In the genomic region with DNA sequence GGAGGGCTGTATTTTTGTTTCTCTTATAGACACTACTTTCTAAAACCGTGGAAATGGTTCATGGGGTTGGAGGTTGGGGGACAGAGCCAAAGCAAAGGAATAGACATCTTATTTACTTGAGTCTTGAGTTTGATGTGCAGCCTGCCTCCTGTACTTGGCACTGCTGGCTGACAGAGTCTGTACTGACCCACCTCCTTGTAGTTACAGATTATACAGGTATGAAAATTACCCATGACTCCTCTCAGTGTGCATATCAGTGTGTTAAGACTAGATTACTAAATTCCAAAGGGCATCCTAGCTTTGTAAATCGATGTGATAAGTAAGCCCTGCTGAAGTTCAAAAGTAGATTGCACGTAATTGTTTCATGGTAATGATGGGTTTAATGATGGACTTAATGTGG, we compare ENCODE assay signal across 26 mouse cellular contexts. TPM values are rescaled to one million over a fixed set of nuclear protein-coding genes. Genes with fewer than 3 reads are reported as not detected.
"Had no signal": no experiment of that assay in that cellular context is flagged by ENCODE, and none has a peak within 500 bp of the region (broad histone marks: within the 10 kb centered on the region; RNA-seq: fewer than 3 reads in every experiment).

No protein-coding gene starts in this region.

- H3K4me1 ChIP-seq: liver, embryonic 15.5 days; lung, embryonic 15.5 days; megakaryocyte, embryonic 14.5 days; midbrain, embryonic 13.5 days; midbrain, embryonic 15.5 days; neural tube, embryonic 12.5 days had no signal

- DNase-seq: liver, postnatal 0 days; lung, adult 2 months; lung, postnatal 14 days; lung, postnatal 36 days; right cerebral cortex, postnatal 14 days; spleen, adult 18-20 months; thymus, adult 18-20 months; thymus, postnatal 14 days; thymus, postnatal 36 days had no signal

- H3K27me3 ChIP-seq: liver, embryonic 15.5 days; lung, embryonic 15.5 days; megakaryocyte, embryonic 14.5 days; midbrain, embryonic 13.5 days; midbrain, embryonic 15.5 days; neural tube, embryonic 12.5 days had no signal

- H3K36me3 ChIP-seq: liver, embryonic 15.5 days; lung, embryonic 15.5 days; midbrain, embryonic 13.5 days; midbrain, embryonic 15.5 days; neural tube, embryonic 12.5 days had no signal

- H3K4me3 ChIP-seq: liver, embryonic 15.5 days; lung, embryonic 15.5 days; megakaryocyte, embryonic 14.5 days; midbrain, embryonic 13.5 days; midbrain, embryonic 15.5 days; neural tube, embryonic 12.5 days had no signal

- H3K9ac ChIP-seq: liver, embryonic 15.5 days; liver, postnatal 0 days; lung, embryonic 15.5 days; midbrain, embryonic 13.5 days; midbrain, embryonic 15.5 days; neural tube, embryonic 12.5 days had no signal

- H3K9me3 ChIP-seq: liver, embryonic 15.5 days; lung, embryonic 15.5 days; midbrain, embryonic 13.5 days; midbrain, embryonic 15.5 days; neural tube, embryonic 12.5 days had no signal

- ATAC-seq: liver, postnatal 0 days; midbrain, embryonic 13.5 days; midbrain, embryonic 15.5 days had no signal

- H3K27ac ChIP-seq: liver, embryonic 15.5 days; lung, embryonic 15.5 days; macrophage; midbrain, embryonic 13.5 days; midbrain, embryonic 15.5 days; neural tube, embryonic 12.5 days had no signal

- H3K4me2 ChIP-seq: liver, embryonic 15.5 days; lung, embryonic 15.5 days; midbrain, embryonic 11.5 days; midbrain, embryonic 13.5 days; midbrain, embryonic 15.5 days; neural tube, embryonic 12.5 days had no signal

RNA-seq across cellular contexts. Expression of a gene that starts 2.9 kb away (rescaled TPM):
- total RNA-seq: megakaryocyte progenitor cell, adult 5-6 weeks; midbrain, postnatal 0 days; monocyte, adult 5-6 weeks; neutrophil, adult 5-6 weeks had no signal
- polyA plus RNA-seq: liver, embryonic 15.5 days; macrophage; midbrain, embryonic 11.5 days; midbrain, embryonic 13.5 days; neural tube, embryonic 12.5 days; neural tube, embryonic 14.5 days; thymus, postnatal 0 days; urinary bladder, adult 2 months had no signal

RNA-seq across cellular contexts. Expression of a gene that starts 51.6 kb away (rescaled TPM):
- total RNA-seq: megakaryocyte progenitor cell, adult 5-6 weeks; midbrain, postnatal 0 days; monocyte, adult 5-6 weeks; neutrophil, adult 5-6 weeks had no signal
- polyA plus RNA-seq: liver, embryonic 15.5 days; liver, postnatal 0 days; lung, adult 2 months; lung, embryonic 15.5 days; lung, postnatal 0 days; macrophage; midbrain, embryonic 11.5 days; midbrain, embryonic 13.5 days; midbrain, embryonic 15.5 days; midbrain, postnatal 0 days; neural tube, embryonic 12.5 days; neural tube, embryonic 14.5 days; stomach, embryonic 14.5 days; thymus, postnatal 0 days; urinary bladder, adult 2 months had no signal
